Mouse (Mus musculus): ENCODE measurements around the gene Tmem175.

GRCm38 (mm10) chr5:108653341-108653740 is 23.8 kb downstream of the Tmem175 start:
- no peak for TF ChIP-seq POLR2A (IDR thresholded peaks at IDR 0.05; ENCODE audit: extremely low read depth, insufficient read depth, low read length)
- no peak for TF ChIP-seq CTCF (IDR thresholded peaks at IDR 0.05; ENCODE audit: low read depth, low read length)

All from liver, adult 2 months (tissue).